Mouse (Mus musculus): ENCODE data around the gene Gmeb1. TPM values are rescaled to one million over a fixed set of nuclear protein-coding genes. Genes with fewer than 3 reads are reported as not detected.

Gmeb1 gene
- total and polyA plus RNA-seq, 3 experiments = 7.9 to 19.3 (median 9.0) TPM

GRCm38 (mm10) chr4:132268871-132269739 is 7.7 kb upstream of the Gmeb1 start (continued):
- TF ChIP-seq UBTF (IDR thresholded peaks at IDR 0.05; ENCODE audit: low read depth, low read length) (no peak), MYC (IDR thresholded peaks at IDR 0.05; ENCODE audit: low read depth, low read length) (peak; percentile 97), POLR2AphosphoS2 (IDR thresholded peaks at IDR 0.05; ENCODE audit: low read depth, low read length) (no peak), KAT2A (IDR thresholded peaks at IDR 0.05; ENCODE audit: insufficient replicate concordance, low read length) (no peak), RAD21 (IDR thresholded peaks at IDR 0.05; ENCODE audit: low read depth, low read length) (peak; percentile 68), TCF12 (IDR thresholded peaks at IDR 0.05; ENCODE audit: low read depth, low read length) (no peak), ZMIZ1 (IDR thresholded peaks at IDR 0.05; ENCODE audit: low read depth, low read length) (no peak), JUN (IDR thresholded peaks at IDR 0.05; ENCODE audit: insufficient read depth, low read depth, low read length) (no peak), ZKSCAN1 (IDR thresholded peaks at IDR 0.05; ENCODE audit: borderline replicate concordance, low read depth, low read length) (no peak), RCOR1 (conservative IDR thresholded peaks at IDR 0.05; ENCODE audit: low read depth, low read length) (no peak)

- H3K27ac ChIP-seq (ENCODE audit: insufficient read depth, low read depth) = no peak overlapping the region
- peaks cover 0 to 24% of the 10 kb centered on the region in 2 experiments for H3K36me3 ChIP-seq (replicated peaks in 1 of 2; ENCODE audit: control insufficient read depth in 1 of 2, insufficient read depth in 1 of 2, low read length in 1 of 2)
- H3K4me1 ChIP-seq (ENCODE audit: control insufficient read depth in 1 of 2, insufficient read depth in 2 of 2) = peaks cover 2 to 15% of the 10 kb centered on the region in 2 experiments; a peak in 3 of 4 replicates
- in situ Hi-C loops (cut with MboI; ENCODE audit: low pct_ligation_motif_present, low pct_unique_long_range_greater_than_20kb, low sequenced_read_pairs) (loop anchor here (5.0 kb wide), 1 partner anchor 85 kb away; no protein-coding TSS in a partner anchor), dilution Hi-C loops (cut with MboI; ENCODE audit: extremely low pct_ligation_motif_present, extremely low pct_unique_long_range_greater_than_20kb, low sequenced_read_pairs) (no loop called here)
- DNase-seq (ENCODE audit: extremely low read depth) = no peak
- TF ChIP-seq MAZ (IDR thresholded peaks at IDR 0.05; ENCODE audit: low read depth, low read length) (no peak), NRF1 (IDR thresholded peaks at IDR 0.05; ENCODE audit: low read depth, low read length) (no peak), HCFC1 (IDR thresholded peaks at IDR 0.05; ENCODE audit: low read depth, low read length) (no peak), UBTF (IDR thresholded peaks at IDR 0.05; ENCODE audit: low read depth, low read length) (no peak), TCF12 (IDR thresholded peaks at IDR 0.05; ENCODE audit: low read depth, low read length) (no peak), CHD1 (IDR thresholded peaks at IDR 0.05; ENCODE audit: low read depth, low read length) (no peak)
- no peak overlapping the region for H3K9ac ChIP-seq (ENCODE audit: insufficient read depth, low read depth)
- H3K9me3 ChIP-seq (replicated peaks; ENCODE audit: low read length) = peaks cover 2% of the 10 kb centered on the region
- no peak overlapping the region for H3K4me3 ChIP-seq (replicated peaks in 1 of 3; ENCODE audit: low read depth in 2 of 3, low read length in 2 of 3, poor library complexity in 1 of 3)
- H3K79me2 ChIP-seq (replicated peaks; ENCODE audit: control insufficient read depth, extremely low read depth, insufficient read depth, poor library complexity, severe bottlenecking) = no peaks in the 10 kb centered on the region
- H3K4me2 ChIP-seq (ENCODE audit: insufficient read depth, low read depth, poor library complexity, severe bottlenecking) = no peak overlapping the region
- no peaks in the 10 kb centered on the region for H3K27me3 ChIP-seq (replicated peaks)
These were observed 5.5 kb upstream of the Gmeb1 start for GRCm38 (mm10) chr4:132266835-132267349.

GRCm38 (mm10) chr4:132263313-132263712 is 1.9 kb upstream of the Gmeb1 start:
- Histone ChIP-seq H3K79me2 (replicated peaks; ENCODE audit: control insufficient read depth, extremely low read depth, insufficient read depth, poor library complexity, severe bottlenecking) (peaks cover 24% of the 10 kb centered on the region), H3K36me3 (replicated peaks in 1 of 2; ENCODE audit: control insufficient read depth in 1 of 2, insufficient read depth in 1 of 2, low read length in 1 of 2) (peaks cover 0 to 29% of the 10 kb centered on the region in 2 experiments), H3K4me3 (replicated peaks in 1 of 3; ENCODE audit: low read depth in 2 of 3, low read length in 2 of 3, poor library complexity in 1 of 3) (no peak overlapping the region), H3K9me3 (replicated peaks; ENCODE audit: low read length) (peaks cover 2% of the 10 kb centered on the region), H3K27me3 (replicated peaks) (no peaks in the 10 kb centered on the region), H3K9ac (ENCODE audit: insufficient read depth, low read depth) (no peak overlapping the region), H3K4me1 (ENCODE audit: control insufficient read depth in 1 of 2, insufficient read depth in 2 of 2) (peaks cover 5 to 16% of the 10 kb centered on the region in 2 experiments; a peak in 3 of 4 replicates), H3K27ac (ENCODE audit: insufficient read depth, low read depth) (no peak overlapping the region), H3K4me2 (ENCODE audit: insufficient read depth, low read depth, poor library complexity, severe bottlenecking) (no peak overlapping the region)
- dilution Hi-C loops (cut with MboI; ENCODE audit: extremely low pct_ligation_motif_present, extremely low pct_unique_long_range_greater_than_20kb, low sequenced_read_pairs) = no loop called here
- DNase-seq (ENCODE audit: extremely low read depth) = no peak
- in situ Hi-C loops (cut with MboI; ENCODE audit: low pct_ligation_motif_present, low pct_unique_long_range_greater_than_20kb, low sequenced_read_pairs) = no loop called here
- no peak for TF ChIP-seq NELFE (IDR thresholded peaks at IDR 0.05; ENCODE audit: low read depth, low read length)

Measured in CH12.LX (cell line).